Comparison of ENCODE assay signal across 9 mouse cellular contexts in genomic region chr11:117306311-117307088, GRCm38 (mm10).
DNase-seq lines count a peak whose midpoint lies in the region; ATAC-seq and TF ChIP-seq lines count a peak whose summit lies in the region.
"Had no signal": no experiment of that assay in that cellular context is flagged by ENCODE, and none has a peak within 500 bp of the region (broad histone marks: within the 10 kb centered on the region; RNA-seq: fewer than 3 reads in every experiment).

No protein-coding gene starts in this region.

- peaks cover 2% of the 10 kb centered on the region; the same call in 1 of the 2 replicates for H3K79me2 ChIP-seq in heart, adult 2 months (replicated peaks; ENCODE audit: control insufficient read depth, insufficient read depth, low read length)

- no peaks in the 10 kb centered on the region for H3K27me3 ChIP-seq in heart, adult 2 months (ENCODE audit: control insufficient read depth, insufficient read depth, low read length)
- no peaks in the 10 kb centered on the region for H3K27me3 ChIP-seq in neural tube, embryonic 13.5 days
- H3K27me3 ChIP-seq in neural tube, embryonic 15.5 days (replicated peaks) = no peaks in the 10 kb centered on the region
- no peaks in the 10 kb centered on the region for H3K27me3 ChIP-seq in stomach, postnatal 0 days (ENCODE audit: control insufficient read depth, insufficient read depth, low read length)

- no peak for ATAC-seq in neural tube, embryonic 13.5 days (ENCODE audit: low read depth)
- no peak for ATAC-seq in neural tube, embryonic 15.5 days (ENCODE audit: low FRiP score)
- no peak for ATAC-seq in stomach, postnatal 0 days (ENCODE audit: low FRiP score, low TSS enrichment)

- peak overlapping the region; percentile 61 for H3K27ac ChIP-seq in heart, adult 2 months
- peak overlapping the region; percentile 52 for H3K27ac ChIP-seq in neural tube, embryonic 13.5 days (replicated peaks)
- H3K27ac ChIP-seq in neural tube, embryonic 15.5 days (replicated peaks) = no peak overlapping the region
- H3K27ac ChIP-seq in stomach, postnatal 0 days (replicated peaks) = 0 out of 2 replicates have a peak overlapping the region, but pooled peaks have one; percentile 4
- H3K27ac ChIP-seq: liver, embryonic 14.5 days had no signal

- peak in 1 of 2 experiments; percentile 54 for DNase-seq in heart, adult 2 months
- DNase-seq in heart, postnatal 14 days = no peak
- DNase-seq in kidney, postnatal 10 days = peak; percentile 47
- DNase-seq in stomach, postnatal 0 days (ENCODE audit: low spot score) = no peak
- no peak for DNase-seq in right cerebral cortex, postnatal 10 days (ENCODE audit: low spot score in 2 of 2)
- no peak for DNase-seq in gastrocnemius, postnatal 4 days (ENCODE audit: low spot score in 2 of 2)

- H3K4me2 ChIP-seq in neural tube, embryonic 13.5 days = no peak overlapping the region
- no peak overlapping the region for H3K4me2 ChIP-seq in neural tube, embryonic 15.5 days
- H3K4me2 ChIP-seq in stomach, postnatal 0 days (replicated peaks; ENCODE audit: low read depth) = no peak overlapping the region

- 37% methylated on average over 14 of the region's 14 CpGs for WGBS in heart, adult 2 months
- 67% methylated on average over 14 of the region's 14 CpGs for WGBS in neural tube, embryonic 13.5 days
- 71% methylated on average over 14 of the region's 14 CpGs for WGBS in neural tube, embryonic 15.5 days
- 69% methylated on average over 14 of the region's 14 CpGs for WGBS in stomach, postnatal 0 days

- H3K4me1 ChIP-seq in heart, adult 2 months (ENCODE audit: control insufficient read depth, insufficient read depth, low read length) = peaks cover 54% of the 10 kb centered on the region
- H3K4me1 ChIP-seq in neural tube, embryonic 13.5 days (replicated peaks) = peaks cover 65% of the 10 kb centered on the region
- peaks cover 51% of the 10 kb centered on the region for H3K4me1 ChIP-seq in neural tube, embryonic 15.5 days
- H3K4me1 ChIP-seq in stomach, postnatal 0 days (replicated peaks; ENCODE audit: control insufficient read depth, insufficient read depth) = peaks cover 23% of the 10 kb centered on the region

- TF ChIP-seq POLR2A in heart, adult 2 months (IDR thresholded peaks at IDR 0.05; ENCODE audit: insufficient read depth, low read depth, low read length) = no peak

- H3K36me3 ChIP-seq in heart, adult 2 months (ENCODE audit: control insufficient read depth, insufficient read depth, low read length) = 0 out of 2 replicates have a peak, but pooled peaks cover 2% of the 10 kb centered on the region
- H3K36me3 ChIP-seq in neural tube, embryonic 13.5 days = no peaks in the 10 kb centered on the region
- H3K36me3 ChIP-seq in neural tube, embryonic 15.5 days = no peaks in the 10 kb centered on the region
- no peaks in the 10 kb centered on the region; the same call in 1 of the 2 replicates for H3K36me3 ChIP-seq in stomach, postnatal 0 days (ENCODE audit: control insufficient read depth, insufficient read depth, low read length)

- H3K9ac ChIP-seq in heart, adult 2 months (ENCODE audit: low read depth, low read length) = no peak overlapping the region
- H3K9ac ChIP-seq in neural tube, embryonic 13.5 days = no peak overlapping the region
- no peak overlapping the region for H3K9ac ChIP-seq in neural tube, embryonic 15.5 days (replicated peaks)
- H3K9ac ChIP-seq in stomach, postnatal 0 days (ENCODE audit: low read length) = no peak overlapping the region
- H3K9ac ChIP-seq: liver, embryonic 14.5 days had no signal

- no peaks in the 10 kb centered on the region for H3K9me3 ChIP-seq in neural tube, embryonic 13.5 days
- H3K9me3 ChIP-seq in neural tube, embryonic 15.5 days (replicated peaks) = no peaks in the 10 kb centered on the region
- H3K9me3 ChIP-seq in stomach, postnatal 0 days (ENCODE audit: control insufficient read depth, low read length) = no peaks in the 10 kb centered on the region

- no peak for TF ChIP-seq EP300 in heart, adult 2 months (IDR thresholded peaks at IDR 0.05; ENCODE audit: insufficient read depth, low read depth, low read length)
- TF ChIP-seq EP300 in stomach, postnatal 0 days (optimal IDR thresholded peaks at IDR 0.05) = no peak

- H3K4me3 ChIP-seq in heart, adult 2 months = no peak overlapping the region
- H3K4me3 ChIP-seq in neural tube, embryonic 13.5 days = no peak overlapping the region
- H3K4me3 ChIP-seq in neural tube, embryonic 15.5 days (replicated peaks) = no peak overlapping the region
- H3K4me3 ChIP-seq in stomach, postnatal 0 days (ENCODE audit: low read depth, low read length) = no peak overlapping the region

- intact Hi-C loops in heart, adult 2 months (cut with DNase I) = no loop called here
- intact Hi-C loops in heart, postnatal 14 days (cut with DNase I) = no loop called here

- TF ChIP-seq CTCF in heart, adult 2 months (IDR thresholded peaks at IDR 0.05) = no peak
- no peak for TF ChIP-seq CTCF in stomach, postnatal 0 days (IDR thresholded peaks at IDR 0.05; ENCODE audit: low read depth)
